Comparison of ENCODE assay signal across 8 mouse cellular contexts in the genomic region with DNA sequence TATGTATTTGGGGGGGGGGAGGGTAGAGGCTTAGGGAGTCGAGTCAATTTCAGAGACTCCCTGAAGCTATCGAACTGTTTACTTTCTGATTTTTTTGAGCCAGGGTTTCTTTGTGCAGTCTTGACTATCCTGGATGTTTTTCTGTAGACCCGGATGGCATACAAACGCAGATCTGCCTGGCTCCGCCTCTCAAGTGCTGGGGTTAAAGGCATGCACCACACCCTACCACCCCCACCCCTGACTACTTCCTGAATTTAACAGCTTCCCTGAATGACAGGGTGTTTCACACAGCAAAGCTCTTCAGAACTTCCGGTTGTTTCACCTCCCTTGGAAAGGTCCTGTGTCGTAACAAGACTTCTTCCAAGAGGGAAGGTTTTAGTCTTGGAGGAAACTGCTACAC. TPM values are rescaled to one million over a fixed set of nuclear protein-coding genes. Genes with fewer than 3 reads are reported as not detected.
DNase-seq lines count a peak whose midpoint lies in the region; ATAC-seq and TF ChIP-seq lines count a peak whose summit lies in the region.

No protein-coding gene starts in this region.

- H3K27me3 ChIP-seq in G1E (ENCODE audit: insufficient read depth, low read length) (no peaks in the 10 kb centered on the region), myocyte (ENCODE audit: control insufficient read depth, insufficient read depth, insufficient read length) (no peaks in the 10 kb centered on the region)
- no peaks in the 10 kb centered on the region for H3K27me3 ChIP-seq in limb, embryonic 10.5 days (ENCODE audit: low read depth, poor library complexity, severe bottlenecking)
- H3K27me3 ChIP-seq in hindbrain, embryonic 14.5 days (ENCODE audit: control insufficient read depth, insufficient read depth, low read length), result no peaks in the 10 kb centered on the region

- H3K27ac ChIP-seq in limb, embryonic 10.5 days, result no peak overlapping the region
- no peak overlapping the region for H3K27ac ChIP-seq in hindbrain, embryonic 14.5 days

- H3K36me3 ChIP-seq in G1E (replicated peaks), result no peaks in the 10 kb centered on the region
- H3K36me3 ChIP-seq in myocyte (ENCODE audit: control insufficient read depth, insufficient read depth), result no peaks in the 10 kb centered on the region
- H3K36me3 ChIP-seq in limb, embryonic 10.5 days, result no peaks in the 10 kb centered on the region
- no peaks in the 10 kb centered on the region for H3K36me3 ChIP-seq in hindbrain, embryonic 14.5 days (replicated peaks; ENCODE audit: control insufficient read depth, insufficient read depth)

- H3K4me2 ChIP-seq in myocyte (ENCODE audit: low read depth), result peak overlapping the region; percentile 24
- no peak overlapping the region for H3K4me2 ChIP-seq in hindbrain, embryonic 14.5 days (replicated peaks)

- TF ChIP-seq POLR2A in myocyte (IDR thresholded peaks at IDR 0.05; ENCODE audit: insufficient read length, low read depth), result no peak

- peak; percentile 70 for DNase-seq in A20 (ENCODE audit: low read depth, low spot score)
- DNase-seq in G1E (ENCODE audit: low spot score), result peak; percentile 31
- DNase-seq in large intestine, adult 2 months (ENCODE audit: low read depth, low spot score), result peak; percentile 44
- no peak for DNase-seq in limb, embryonic 10.5 days (ENCODE audit: low spot score)
- no peak for DNase-seq in adrenal gland, adult 8-10 months
- DNase-seq in hindbrain, embryonic 14.5 days (ENCODE audit: low spot score), result no peak

- H3K4me1 ChIP-seq in G1E (ENCODE audit: insufficient read depth, low read depth, low read length), result peaks cover 16% of the 10 kb centered on the region
- no peaks in the 10 kb centered on the region for H3K4me1 ChIP-seq in limb, embryonic 10.5 days
- H3K4me1 ChIP-seq in hindbrain, embryonic 14.5 days (replicated peaks; ENCODE audit: control insufficient read depth, insufficient read depth, low read length), result no peaks in the 10 kb centered on the region

- no peaks in the 10 kb centered on the region for H3K79me2 ChIP-seq in myocyte (ENCODE audit: control insufficient read depth, insufficient read depth)

- no peak for TF ChIP-seq CTCF in G1E (IDR thresholded peaks at IDR 0.05; ENCODE audit: low read depth, low read length)

- no peaks in the 10 kb centered on the region for H3K9me3 ChIP-seq in G1E (replicated peaks)
- no peaks in the 10 kb centered on the region for H3K9me3 ChIP-seq in limb, embryonic 10.5 days (replicated peaks)
- H3K9me3 ChIP-seq in hindbrain, embryonic 14.5 days (ENCODE audit: control insufficient read depth, low read length), result no peaks in the 10 kb centered on the region

- H3K4me3 ChIP-seq in G1E (ENCODE audit: low read depth, low read length), result no peak overlapping the region; the same call in 1 of the 2 replicates
- no peak overlapping the region for H3K4me3 ChIP-seq in myocyte
- no peak overlapping the region for H3K4me3 ChIP-seq in limb, embryonic 10.5 days
- H3K4me3 ChIP-seq in hindbrain, embryonic 14.5 days (replicated peaks; ENCODE audit: low read length), result no peak overlapping the region

- H3K9ac ChIP-seq in hindbrain, embryonic 14.5 days, result no peak overlapping the region

- H3ac ChIP-seq in myocyte (ENCODE audit: control insufficient read depth, insufficient read length), result no peak overlapping the region

- ATAC-seq in G1E (ENCODE audit: extremely low read depth, insufficient number of reproducible peaks, low FRiP score, poor library complexity, severe bottlenecking), result peak; percentile 95
- ATAC-seq in erythroid progenitor cell, adult 5-6 weeks (replicated peaks; ENCODE audit: low FRiP score, poor library complexity, severe bottlenecking), result no peak
- ATAC-seq in hindbrain, embryonic 14.5 days (ENCODE audit: low FRiP score), result no peak

- 26% methylated on average over 7 of the region's 7 CpGs for WGBS in large intestine, adult 2 months
- 63% methylated on average over 7 of the region's 7 CpGs for WGBS in limb, embryonic 10.5 days
- WGBS in hindbrain, embryonic 14.5 days, result 72% methylated on average over 7 of the region's 7 CpGs

TF ChIP-seq in myocyte, 11 proteins besides CTCF, POLR2A, EP300 and RAD21:
- TF ChIP-seq SRF (IDR thresholded peaks at IDR 0.05; ENCODE audit: control insufficient read depth, insufficient read length, low read depth) (no peak), MYOD1 (IDR thresholded peaks at IDR 0.05; ENCODE audit: control insufficient read depth in 1 of 3, insufficient read length in 2 of 3, low read depth in 2 of 3) (no peak), REST (IDR thresholded peaks at IDR 0.05; ENCODE audit: insufficient read depth, insufficient read length) (no peak), POLR2AphosphoS2 (IDR thresholded peaks at IDR 0.05; ENCODE audit: insufficient read length, low read depth) (no peak), E2F4 (IDR thresholded peaks at IDR 0.05; ENCODE audit: insufficient read depth) (no peak), MAX (IDR thresholded peaks at IDR 0.05; ENCODE audit: low read depth) (no peak), TCF12 (IDR thresholded peaks at IDR 0.05; ENCODE audit: insufficient read depth, poor library complexity, severe bottlenecking) (no peak), TCF3 (IDR thresholded peaks at IDR 0.05; ENCODE audit: insufficient read length, low read depth) (no peak), USF1 (IDR thresholded peaks at IDR 0.05; ENCODE audit: low read depth) (no peak), MYOG (IDR thresholded peaks at IDR 0.05; ENCODE audit: control insufficient read depth in 1 of 3, insufficient read depth in 1 of 3, insufficient read length in 2 of 3, low read depth in 2 of 3) (no peak), CEBPB (IDR thresholded peaks at IDR 0.05; ENCODE audit: insufficient read depth, poor library complexity, severe bottlenecking) (no peak)
TF ChIP-seq in myocyte: peak in this region for 0.

RNA-seq across cellular contexts. Expression of gene Utp14a, which starts 22.2 kb away (rescaled TPM):
- total RNA-seq in G1E (2014; fragmentation: Nextera tagmentation), result 68.7 and 74.0 TPM in 2 replicates
- total RNA-seq in G1E (2017), result 94.0 and 113 TPM in 2 replicates
- 10.3 and 15.2 TPM in 2 replicates for polyA plus RNA-seq in G1E (2012)
- 3.1 and 3.3 TPM in 2 replicates for polyA plus RNA-seq in large intestine, adult 2 months (2012; rRNA removed)
- polyA plus RNA-seq in myocyte (2012; fragmentation: generic; extraction: Trizol), result 12.2 TPM
- polyA plus RNA-seq in limb, embryonic 10.5 days (2016; fragmentation: Nextera tagmentation; extraction: Ambion mirVana), result 22.5 and 22.9 TPM in 2 replicates
- 10 to 100 TPM; 15.5 to 18.3 (median 16.2) TPM for total RNA-seq in adrenal gland, adult 8-10 months (2022)
- total RNA-seq in erythroid progenitor cell, adult 5-6 weeks (2015; ENCODE audit: low replicate concordance), result 5.4 and 8.4 TPM in 2 replicates
- total RNA-seq in erythroid progenitor cell, adult 5-6 weeks (2017; ENCODE audit: low replicate concordance), result 8.4 and 10.4 TPM in 2 replicates
- 15.1 and 16.0 TPM in 2 replicates for polyA plus RNA-seq in hindbrain, embryonic 14.5 days (2014; fragmentation: Nextera tagmentation; extraction: Ambion mirVana)

RNA-seq across cellular contexts. Expression of gene Zdhhc9, which starts 25.7 kb away (rescaled TPM):
- total RNA-seq in G1E (2014; fragmentation: Nextera tagmentation) (205 and 206 TPM in 2 replicates), G1E (2017) (25.3 and 31.0 TPM in 2 replicates)
- polyA plus RNA-seq in G1E (2012) (15.5 and 18.3 TPM in 2 replicates), myocyte (2012; fragmentation: generic; extraction: Trizol) (16.6 TPM)
- polyA plus RNA-seq in large intestine, adult 2 months (2012; rRNA removed), result 34.8 and 55.6 TPM in 2 replicates
- 2.3 and 2.7 TPM in 2 replicates for polyA plus RNA-seq in limb, embryonic 10.5 days (2016; fragmentation: Nextera tagmentation; extraction: Ambion mirVana)
- total RNA-seq in adrenal gland, adult 8-10 months (2022), result 10 to 100 TPM; 18.7 to 21.9 (median 20.2) TPM
- 5.9 and 15.9 TPM in 2 replicates for total RNA-seq in erythroid progenitor cell, adult 5-6 weeks (2015; ENCODE audit: low replicate concordance)
- total RNA-seq in erythroid progenitor cell, adult 5-6 weeks (2017; ENCODE audit: low replicate concordance), result 0.39 and 3.7 TPM in 2 replicates
- 9.7 and 10.3 TPM in 2 replicates for polyA plus RNA-seq in hindbrain, embryonic 14.5 days (2014; fragmentation: Nextera tagmentation; extraction: Ambion mirVana)

Comparison
In these comparisons a context has a peak if more than half of its experiments do, and no peak if none do; other contexts are left out.
1. DNase-seq: peak in A20 (single experiment), G1E (single experiment) and large intestine, adult 2 months (single experiment); none in limb, embryonic 10.5 days (single experiment), adrenal gland, adult 8-10 months (single experiment) and hindbrain, embryonic 14.5 days (single experiment).